Mouse (Mus musculus) small intestine, adult 2 months (tissue): Measurements from ENCODE around the gene Hc. TPM values are rescaled to one million over a fixed set of nuclear protein-coding genes. Genes with fewer than 3 reads are reported as not detected.

ENCODE experiments used
- H3K27ac ChIP-seq: fragments of 200-500 bp; 2 replicates; pipeline ENCODE4 v1.5.1; 2012; ENCODE audit warnings: low read depth, low read length, control low read depth, inconsistent platforms; ENCODE audit not compliant: insufficient read depth
- H3K27me3 ChIP-seq: fragments of 200-500 bp; 2 replicates; pipeline ENCODE4 v1.6.1; 2012; ENCODE audit warnings: mild to moderate bottlenecking, moderate library complexity, low read length, inconsistent platforms; ENCODE audit not compliant: control insufficient read depth, insufficient read depth
- H3K36me3 ChIP-seq: fragments of 200-500 bp; 2 replicates; pipeline ENCODE4 v1.6.1; 2012; ENCODE audit warnings: mild to moderate bottlenecking, low read length, control low read depth, inconsistent platforms; ENCODE audit not compliant: control insufficient read depth, insufficient read depth
- H3K4me1 ChIP-seq: fragments of 200-500 bp; 2 replicates; pipeline ENCODE4 v1.6.1; 2012; ENCODE audit warnings: low read length, inconsistent platforms, mixed read lengths; ENCODE audit not compliant: control insufficient read depth, insufficient read depth, insufficient read length
- H3K4me3 ChIP-seq: fragments of 200-500 bp; 2 replicates; pipeline ENCODE4 v1.5.1; 2012; ENCODE audit warnings: low read depth, mild to moderate bottlenecking, control low read depth, inconsistent platforms, low read length, moderate library complexity
- CTCF ChIP-seq: fragments of 200-500 bp; IDR thresholded peaks from 2 replicates; pipeline ENCODE4 v1.5.1; 2012; ENCODE audit warnings: low read depth, mild to moderate bottlenecking, control low read depth, inconsistent platforms, low read length, moderate library complexity, mixed read lengths; ENCODE audit not compliant: insufficient replicate concordance, insufficient read length; ENCODE audit errors: extremely low read depth
- POLR2A ChIP-seq: fragments of 200-500 bp; IDR thresholded peaks from 2 replicates; pipeline ENCODE4 v1.6.1; 2012; ENCODE audit warnings: low read depth, mild to moderate bottlenecking, control low read depth, inconsistent platforms, low read length, moderate library complexity
- WGBS: fragments of 180-500 bp; shearing (Covaris S2); methylation state at CpG from one replicate; pipeline ENCODE4 v1.1.7; 2018; 5-methylcytosine and 5-hydroxymethylcytosine counted together
- polyA plus RNA-seq: library from polyadenylated mRNA; depleted of rRNA; stranded (reverse); fragments of >200 nt; gene quantifications from 2 replicates; pipeline ENCODE4 v1.2.3, GENCODE M21; 2012

The Hc gene
- polyA plus RNA-seq, 1 experiment, result not detected

DNA sequence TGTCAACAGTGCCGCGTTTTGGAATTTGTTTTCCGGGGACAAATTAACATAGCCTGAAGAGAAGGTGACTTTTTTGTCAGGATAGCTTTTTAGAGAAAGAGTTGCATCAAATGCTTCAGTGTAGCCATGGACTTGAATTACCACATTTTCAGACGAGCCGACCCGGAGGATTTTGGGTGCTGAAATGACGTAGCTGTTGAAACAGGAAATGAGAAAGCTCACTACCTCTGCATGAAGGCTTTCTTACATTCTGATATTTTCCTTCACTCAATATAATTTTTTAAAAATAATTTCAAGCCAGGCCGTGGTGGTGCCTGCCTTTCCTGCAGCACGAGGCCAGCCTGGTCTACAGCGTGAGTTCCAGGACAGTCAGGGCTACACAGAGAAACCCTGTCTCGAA lies 4.0 kb downstream of the Hc start:
- 83% methylated on average over 11 of the region's 11 CpGs for WGBS
- Histone ChIP-seq H3K36me3 (no peaks in the 10 kb centered on the region), H3K4me3 (no peak overlapping the region), H3K4me1 (no peaks in the 10 kb centered on the region), H3K27ac (no peak overlapping the region), H3K27me3 (no peaks in the 10 kb centered on the region)
- TF ChIP-seq CTCF (no peak), POLR2A (no peak)

GRCm38 (mm10) chr2:35048851-35049250 lies 12.4 kb downstream of the Hc start:
- TF ChIP-seq CTCF (no peak), POLR2A (no peak)
- H3K27ac ChIP-seq, result no peak overlapping the region
- no peaks in the 10 kb centered on the region for H3K4me1 ChIP-seq
- 28% methylated on average over 5 of the region's 5 CpGs for WGBS
- no peaks in the 10 kb centered on the region for H3K36me3 ChIP-seq
- no peaks in the 10 kb centered on the region for H3K27me3 ChIP-seq
- no peak overlapping the region for H3K4me3 ChIP-seq

DNA sequence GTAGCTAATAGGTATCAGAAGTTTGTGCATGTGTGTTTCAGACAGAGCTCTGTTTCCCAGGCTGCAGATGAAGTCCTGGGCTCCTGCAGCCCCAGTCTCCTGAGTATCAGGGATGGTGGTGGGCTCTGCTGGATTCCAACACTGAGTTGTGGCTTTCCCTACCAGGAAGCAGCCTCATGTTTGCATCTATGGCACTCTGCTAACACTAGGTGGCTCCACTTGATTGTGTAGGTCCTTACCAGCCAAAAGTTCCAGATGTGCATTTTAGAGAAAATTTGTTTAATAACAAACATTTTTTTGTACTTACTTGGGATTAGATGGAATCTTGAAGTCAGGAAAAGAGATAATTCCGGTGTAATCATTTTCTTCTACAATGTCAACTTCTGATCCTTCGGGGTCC lies 16.3 kb downstream of the Hc start:
- WGBS, result 61% methylated on average over 2 of the region's 2 CpGs
- Histone ChIP-seq H3K27me3 (no peaks in the 10 kb centered on the region), H3K27ac (no peak overlapping the region), H3K4me1 (no peaks in the 10 kb centered on the region), H3K4me3 (no peak overlapping the region), H3K36me3 (no peaks in the 10 kb centered on the region)
- TF ChIP-seq POLR2A, result no peak
- peak; percentile 47; the same call in 1 of the 2 replicates for TF ChIP-seq CTCF

GRCm38 (mm10) chr2:35038580-35039375 lies 22.5 kb downstream of the Hc start:
- Histone ChIP-seq H3K27me3 (no peaks in the 10 kb centered on the region), H3K4me1 (no peaks in the 10 kb centered on the region), H3K27ac (no peak overlapping the region), H3K4me3 (no peak overlapping the region), H3K36me3 (no peaks in the 10 kb centered on the region)
- 89% methylated on average over 9 of the region's 9 CpGs for WGBS
- TF ChIP-seq POLR2A, result no peak
- no peak for TF ChIP-seq CTCF

DNA sequence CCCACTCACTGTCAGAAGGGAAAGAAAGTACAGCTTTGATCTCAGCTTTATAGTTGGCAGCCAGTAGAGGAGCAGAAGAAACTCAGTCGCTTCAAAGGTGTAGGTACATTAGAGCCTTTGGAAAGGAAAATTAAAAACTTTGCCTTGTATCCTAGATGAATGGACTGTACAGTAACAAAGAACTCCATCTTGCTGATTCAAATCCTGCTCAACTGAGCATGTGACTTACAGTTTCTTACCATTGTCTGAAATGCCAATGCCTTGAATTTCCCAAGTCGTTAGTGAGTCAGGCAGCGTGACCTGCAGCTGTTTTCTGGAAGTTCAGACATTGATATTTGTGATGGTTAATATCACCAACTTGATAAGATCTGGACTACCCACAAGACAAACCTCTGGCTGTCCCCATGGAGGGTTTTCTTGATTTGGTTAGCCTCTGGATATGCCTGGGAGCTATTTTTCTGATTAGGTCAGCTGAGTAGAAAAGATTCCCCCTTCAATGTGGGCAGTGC lies 36.5 kb downstream of the Hc start:
- no peak overlapping the region for H3K27ac ChIP-seq
- no peaks in the 10 kb centered on the region for H3K4me1 ChIP-seq
- no peaks in the 10 kb centered on the region for H3K36me3 ChIP-seq

DNA sequence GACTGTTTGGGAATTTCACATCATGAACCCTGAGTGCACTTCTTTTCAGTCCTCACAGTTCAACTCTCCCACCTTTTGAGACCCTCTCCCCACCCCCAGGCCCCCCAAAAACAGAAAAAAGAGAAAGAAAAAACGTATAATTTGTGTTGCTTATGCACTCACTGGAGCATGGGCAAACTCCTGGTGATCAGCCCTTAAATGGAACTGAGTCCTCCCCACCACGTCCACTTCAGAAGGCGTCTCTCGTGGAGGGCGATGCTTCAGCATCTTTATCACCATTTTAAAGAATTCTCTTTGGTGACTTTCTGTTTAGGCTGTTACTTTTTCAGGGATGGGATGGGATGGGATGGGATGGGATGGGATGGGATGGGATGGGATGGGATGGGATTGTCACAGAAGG lies 39.4 kb downstream of the Hc start:
- no peaks in the 10 kb centered on the region for H3K36me3 ChIP-seq
- no peak for TF ChIP-seq POLR2A
- TF ChIP-seq CTCF, result no peak
- WGBS, result 86% methylated on average over 5 of the region's 5 CpGs

More for the DNA sequence above, 36.5 kb downstream of the Hc start:
- no peak for TF ChIP-seq CTCF
- no peak for TF ChIP-seq POLR2A
- H3K27me3 ChIP-seq, result no peaks in the 10 kb centered on the region
- no peak overlapping the region for H3K4me3 ChIP-seq
- 78% methylated on average over 3 of the region's 3 CpGs for WGBS

GRCm38 (mm10) chr2:35015861-35016260 lies 45.4 kb downstream of the Hc start:
- Histone ChIP-seq H3K36me3 (no peaks in the 10 kb centered on the region), H3K4me3 (no peak overlapping the region), H3K4me1 (no peaks in the 10 kb centered on the region), H3K27me3 (no peaks in the 10 kb centered on the region), H3K27ac (no peak overlapping the region)
- TF ChIP-seq POLR2A, result no peak
- 33% methylated on average over 6 of the region's 6 CpGs for WGBS

More for the DNA sequence above, 39.4 kb downstream of the Hc start:
- Histone ChIP-seq H3K27ac (no peak overlapping the region), H3K4me3 (no peak overlapping the region), H3K4me1 (no peaks in the 10 kb centered on the region), H3K27me3 (no peaks in the 10 kb centered on the region)
